Mouse (Mus musculus) bone marrow, adult 2 months (tissue): ENCODE measurements at regions not wholly inside any gene's neighbourhood (a gene's known extent, or its start where the extent isn't known, plus 50 kb on each side); places are given as distances from the start of the nearest gene placed in this dataset.

Experiments
- H3K27ac ChIP-seq: fragments of 200-500 bp; 2 replicates; pipeline ENCODE4 v1.5.1; 2012; ENCODE audit warnings: low read depth, mild to moderate bottlenecking, control low read depth, inconsistent platforms, low read length; ENCODE audit not compliant: control insufficient read depth, poor library complexity, insufficient read depth
- H3K4me1 ChIP-seq: fragments of 200-500 bp; 2 replicates; pipeline ENCODE4 v1.6.1; 2011; ENCODE audit warnings: low read length; ENCODE audit not compliant: control insufficient read depth, insufficient read depth
- H3K4me3 ChIP-seq: fragments of 200-500 bp; replicated peaks from 2 replicates; pipeline ENCODE3; 2011; ENCODE audit warnings: mild to moderate bottlenecking, low read depth, low read length, control low read depth; ENCODE audit not compliant: control insufficient read depth
- CTCF ChIP-seq: fragments of 200-500 bp; IDR thresholded peaks from 2 replicates; pipeline ENCODE4 v1.5.1; 2011; ENCODE audit warnings: low read length, control low read depth; ENCODE audit not compliant: control insufficient read depth, insufficient read depth
- POLR2A ChIP-seq: fragments of 200-500 bp; IDR thresholded peaks from 2 replicates; pipeline ENCODE4 v1.6.1; 2011; ENCODE audit warnings: low read depth, mild to moderate bottlenecking, control low read depth, low read length, borderline replicate concordance; ENCODE audit not compliant: control insufficient read depth
- WGBS: fragments of 180-500 bp; shearing (Covaris S2); methylation state at CpG from one replicate; pipeline ENCODE4 v1.1.7; 2018; 5-methylcytosine and 5-hydroxymethylcytosine counted together

DNA sequence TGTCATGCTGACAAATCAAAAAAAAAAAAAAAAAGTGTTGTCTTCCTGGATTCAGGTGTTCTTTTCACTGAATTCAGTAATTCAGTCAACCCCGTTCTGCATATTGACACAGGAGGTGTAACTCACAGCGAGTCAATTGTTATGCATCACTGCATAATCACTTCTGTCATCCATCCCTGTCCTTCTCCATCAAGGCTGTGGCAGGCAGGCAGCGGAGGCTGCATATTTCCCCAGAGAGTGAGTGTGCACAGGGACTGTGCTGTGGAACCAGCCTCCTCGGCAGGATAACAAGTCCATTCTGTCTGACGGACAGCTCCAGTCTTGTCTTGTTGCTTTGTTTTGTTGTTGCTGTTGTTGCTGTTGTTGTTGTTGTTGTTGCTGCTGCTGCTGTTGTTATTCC is 127.3 kb upstream of the Lmo4 start:
- WGBS = 65% methylated on average over 5 of the region's 5 CpGs
- no peak for TF ChIP-seq POLR2A
- Histone ChIP-seq H3K27ac (no peak overlapping the region), H3K4me3 (no peak overlapping the region), H3K4me1 (no peaks in the 10 kb centered on the region)

DNA sequence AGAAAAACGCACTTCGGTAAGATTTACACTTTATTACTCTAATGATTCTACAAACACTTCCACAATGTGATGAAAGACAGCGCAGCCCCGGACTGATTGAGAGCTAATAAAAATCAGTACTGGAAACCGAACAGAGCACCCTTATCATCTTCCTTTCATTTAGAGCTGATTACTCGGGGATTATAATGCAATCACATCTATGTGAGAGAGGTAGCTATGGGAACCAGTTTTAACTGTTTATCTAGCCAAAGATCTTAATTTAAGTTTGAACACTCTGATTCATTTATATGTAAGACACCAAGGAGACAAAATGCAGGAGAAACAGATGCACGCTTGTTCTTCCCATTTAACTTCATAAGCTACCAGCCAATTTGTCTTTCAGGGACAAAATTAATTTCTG is 124.1 kb upstream of the Lmo4 start:
- 86% methylated on average over 7 of the region's 7 CpGs for WGBS
- TF ChIP-seq POLR2A (no peak), CTCF (no peak)
- Histone ChIP-seq H3K4me1 (no peaks in the 10 kb centered on the region; the same call in 1 of the 2 replicates), H3K4me3 (no peak overlapping the region), H3K27ac (no peak overlapping the region)

DNA sequence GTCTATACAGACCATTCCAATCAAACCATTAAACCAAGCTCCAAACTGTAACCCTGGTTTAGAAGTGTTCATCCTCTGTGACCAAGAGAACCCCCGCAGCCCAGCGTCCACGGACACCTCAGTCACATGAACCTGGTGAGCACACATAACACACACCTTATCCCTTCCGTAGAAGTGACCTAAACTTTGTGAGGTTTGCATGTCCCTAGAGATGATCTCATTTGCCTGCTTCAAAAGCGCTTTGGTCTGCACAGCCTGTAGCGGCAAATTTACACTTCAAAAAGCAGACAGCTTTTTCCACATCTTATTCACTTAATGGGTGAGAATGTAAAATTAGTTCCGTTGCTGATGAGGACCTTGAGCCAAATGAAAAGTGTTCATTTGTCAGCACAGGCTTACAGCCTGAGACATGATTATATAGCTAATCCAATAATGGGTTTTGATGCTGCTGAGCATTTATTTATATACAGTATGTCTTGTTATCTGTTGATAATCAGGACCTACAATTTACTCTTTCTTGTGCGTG is 122.3 kb upstream of the Lmo4 start:
- no peaks in the 10 kb centered on the region; the same call in 1 of the 2 replicates for H3K4me1 ChIP-seq
- no peak overlapping the region for H3K4me3 ChIP-seq
- TF ChIP-seq CTCF = no peak
- no peak overlapping the region for H3K27ac ChIP-seq
- WGBS = 90% methylated on average over 8 of the region's 8 CpGs

DNA sequence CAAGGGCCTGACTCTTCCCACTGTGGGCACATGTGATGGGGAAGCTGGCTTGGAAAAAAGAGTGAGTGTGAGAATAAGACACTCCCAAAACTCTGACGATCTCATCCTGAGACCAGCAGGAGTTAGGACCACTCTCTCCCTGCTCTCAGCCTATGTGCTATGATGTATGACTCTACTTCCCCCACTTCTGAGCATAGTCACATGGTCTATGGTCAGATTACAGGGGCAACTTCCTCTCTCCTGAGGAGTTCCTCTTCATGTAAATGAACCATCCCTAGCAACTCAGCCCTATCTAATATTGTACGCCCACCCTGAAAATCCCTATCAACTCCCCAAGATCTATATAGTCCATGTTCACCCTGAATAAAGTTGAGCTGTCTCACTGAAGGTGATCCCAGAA is 120.0 kb upstream of the Lmo4 start:
- H3K27ac ChIP-seq = no peak overlapping the region
- no peaks in the 10 kb centered on the region; the same call in 1 of the 2 replicates for H3K4me1 ChIP-seq
- H3K4me3 ChIP-seq = no peak overlapping the region
- TF ChIP-seq CTCF (no peak), POLR2A (no peak)
- WGBS = 61% methylated on average over 2 of the region's 2 CpGs

DNA sequence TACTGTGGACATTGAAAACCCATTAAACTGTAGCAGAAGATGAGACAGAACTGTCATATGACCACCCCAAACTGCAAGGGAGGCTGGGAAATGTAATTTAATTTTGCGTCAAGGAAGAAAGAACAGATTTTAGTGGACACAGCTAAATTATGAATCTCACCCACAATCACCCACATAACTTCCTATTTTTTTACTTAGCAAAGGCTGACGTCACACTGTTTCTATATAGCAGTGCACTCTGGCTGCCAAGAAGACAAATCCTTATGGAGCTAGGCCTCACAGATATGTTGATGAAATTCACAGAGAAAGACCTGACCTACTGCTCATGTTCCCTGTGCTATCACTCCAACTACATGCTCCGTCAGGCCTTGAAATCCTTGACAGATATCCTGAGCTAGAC is 118.5 kb upstream of the Lmo4 start:
- H3K4me3 ChIP-seq = no peak overlapping the region
- H3K27ac ChIP-seq = no peak overlapping the region
- TF ChIP-seq POLR2A (no peak), CTCF (no peak)
- 65% methylated on average over 3 of the region's 3 CpGs for WGBS
- H3K4me1 ChIP-seq = no peaks in the 10 kb centered on the region; the same call in 1 of the 2 replicates

DNA sequence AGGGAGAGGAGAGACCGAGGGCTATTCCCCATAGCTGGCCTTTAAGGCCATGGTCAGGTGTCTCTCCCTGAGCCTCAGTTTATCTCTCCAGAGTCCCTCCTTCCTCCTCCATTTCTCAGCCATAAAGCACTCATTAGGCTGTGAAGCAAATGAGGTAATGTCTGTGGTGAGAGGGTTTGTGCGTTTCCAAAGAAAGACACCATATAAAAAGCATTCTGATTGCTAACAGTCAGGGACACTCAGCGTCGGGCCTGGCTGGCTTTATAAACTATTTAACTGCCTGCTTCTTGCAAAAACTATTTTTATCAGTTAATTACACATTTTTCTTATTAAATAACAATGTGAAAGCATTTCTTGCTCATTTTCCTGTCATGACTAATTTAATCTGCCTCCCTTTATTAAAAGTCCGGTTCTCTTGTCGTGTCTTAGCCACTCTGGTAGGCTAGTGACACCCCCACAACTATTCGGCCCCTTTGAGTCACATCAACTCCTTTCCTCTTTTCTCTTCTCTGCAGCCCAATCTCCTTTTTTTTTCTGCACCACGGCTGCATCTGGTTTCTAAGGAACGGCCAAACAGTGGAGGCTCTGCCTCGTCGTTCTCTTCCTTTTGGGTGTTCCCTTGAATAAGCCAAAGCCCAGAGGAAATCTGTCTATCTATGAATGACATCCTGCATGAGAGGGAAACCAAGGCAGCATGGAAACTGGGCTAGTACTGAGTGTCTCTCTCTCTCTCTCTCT is 114.6 kb upstream of the Lmo4 start:
- WGBS = 66% methylated on average over 11 of the region's 11 CpGs
- no peak for TF ChIP-seq CTCF
- TF ChIP-seq POLR2A = no peak

DNA sequence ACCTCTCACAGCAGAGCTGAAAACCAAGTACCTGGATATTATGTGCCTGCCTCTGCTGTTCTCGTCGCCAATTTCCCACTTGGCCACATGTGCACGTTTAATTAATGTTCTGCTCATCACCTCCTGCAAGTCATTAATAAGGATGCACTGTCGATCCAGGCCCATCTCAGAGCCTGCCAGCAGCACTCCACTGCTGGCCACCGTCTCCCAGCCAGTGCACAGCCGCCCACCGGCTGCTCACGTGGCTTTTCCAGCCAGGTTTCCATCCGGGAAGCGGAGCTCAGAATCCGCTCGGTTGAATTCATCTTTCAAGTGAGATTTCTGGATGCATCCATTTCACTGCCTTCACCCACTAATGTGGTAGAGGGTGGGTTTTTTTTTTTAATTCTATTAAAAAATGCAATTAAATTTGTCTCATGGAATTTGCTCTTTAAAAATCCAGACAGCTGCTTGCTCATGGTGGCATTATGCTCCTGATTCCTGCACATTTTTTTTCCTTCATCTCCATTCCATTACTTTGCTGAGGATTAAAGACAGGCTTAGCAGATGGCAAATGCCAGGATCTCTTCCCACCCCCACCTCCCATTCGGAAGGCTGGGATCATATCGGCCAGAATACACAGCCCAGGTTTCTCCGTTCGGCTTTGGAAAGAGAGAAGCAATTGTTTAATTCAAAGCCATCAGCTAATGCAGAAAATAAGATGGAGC is 113.9 kb upstream of the Lmo4 start:
- Histone ChIP-seq H3K4me1 (no peaks in the 10 kb centered on the region), H3K27ac (no peak overlapping the region), H3K4me3 (no peak overlapping the region)
- TF ChIP-seq POLR2A = no peak
- TF ChIP-seq CTCF = no peak
- WGBS = 87% methylated on average over 16 of the region's 16 CpGs

More for the DNA sequence above, 114.6 kb upstream of the Lmo4 start:
- no peak overlapping the region for H3K4me3 ChIP-seq
- H3K27ac ChIP-seq = no peak overlapping the region
- H3K4me1 ChIP-seq = no peaks in the 10 kb centered on the region

DNA sequence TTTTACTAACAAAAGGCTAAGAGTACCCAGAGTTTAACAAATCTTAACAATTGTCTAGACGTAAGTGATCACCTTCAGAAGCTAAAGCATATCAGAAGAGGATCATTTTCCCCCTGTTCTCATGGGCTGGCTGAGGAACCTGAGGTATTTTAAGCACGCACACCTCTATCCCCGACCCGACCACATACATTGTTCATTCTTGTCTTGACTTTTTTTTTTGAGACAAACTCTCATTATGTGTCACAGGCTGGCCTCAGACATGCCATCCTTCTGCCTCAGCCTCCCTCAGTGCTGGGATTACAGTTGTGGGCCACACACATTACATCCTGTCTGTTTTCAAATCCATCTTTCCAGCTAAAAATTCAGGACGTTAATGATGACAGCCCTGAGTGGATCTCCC is 105.7 kb upstream of the Lmo4 start:
- Histone ChIP-seq H3K4me3 (no peak overlapping the region), H3K27ac (no peak overlapping the region), H3K4me1 (peaks cover 2% of the 10 kb centered on the region; the same call in 1 of the 2 replicates)
- WGBS = 80% methylated on average over 5 of the region's 5 CpGs
- no peak for TF ChIP-seq POLR2A
- TF ChIP-seq CTCF = no peak

DNA sequence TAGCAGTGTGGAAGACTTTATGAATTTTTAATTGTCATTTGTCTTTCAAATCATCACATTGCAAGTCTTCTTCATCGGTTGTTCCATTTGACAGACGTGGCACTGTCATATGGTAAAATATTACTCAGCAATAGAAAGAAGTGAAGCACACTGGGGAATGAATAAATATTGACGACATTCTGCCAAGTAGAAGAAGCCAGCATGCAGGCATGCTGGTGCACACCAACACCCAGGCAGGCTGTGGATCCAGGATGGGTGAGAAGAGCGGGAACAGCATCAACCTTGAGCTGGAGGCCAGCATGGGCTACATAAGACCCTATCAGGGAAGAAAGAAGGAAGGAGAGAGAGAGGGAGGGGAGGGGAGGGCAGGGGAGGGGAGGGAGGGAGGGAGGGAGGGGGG is 103.6 kb upstream of the Lmo4 start:
- 82% methylated on average over 4 of the region's 4 CpGs for WGBS
- Histone ChIP-seq H3K27ac (no peak overlapping the region), H3K4me3 (no peak overlapping the region), H3K4me1 (peaks cover 2% of the 10 kb centered on the region; the same call in 1 of the 2 replicates)
- no peak for TF ChIP-seq CTCF
- no peak for TF ChIP-seq POLR2A
